Mouse (Mus musculus): ENCODE data around the gene Asic2.

GRCm38 (mm10) chr11:80877131-80877651 is 1091.1 kb downstream of the Asic2 start:
- TF ChIP-seq ZNF384 (IDR thresholded peaks at IDR 0.05; ENCODE audit: low read depth, low read length) (no peak), E2F4 (IDR thresholded peaks at IDR 0.05; ENCODE audit: borderline replicate concordance, low read depth, low read length) (no peak), CTCF (IDR thresholded peaks at IDR 0.05 in 2 of 3, conservative IDR thresholded peaks at IDR 0.05 in 1 of 3; ENCODE audit: control insufficient read depth in 1 of 3, insufficient read depth in 1 of 3, low read depth in 2 of 3, low read length in 3 of 3, poor library complexity in 1 of 3, severe bottlenecking in 1 of 3) (no peak), CHD2 (IDR thresholded peaks at IDR 0.05; ENCODE audit: low read length) (no peak), USF1 (IDR thresholded peaks at IDR 0.05; ENCODE audit: low read depth, low read length) (no peak), RAD21 (IDR thresholded peaks at IDR 0.05; ENCODE audit: low read depth, low read length) (no peak), MAZ (IDR thresholded peaks at IDR 0.05; ENCODE audit: low read depth, low read length) (no peak), GATA1 (IDR thresholded peaks at IDR 0.05; ENCODE audit: low read depth, low read length) (no peak), MAX (IDR thresholded peaks at IDR 0.05; ENCODE audit: low read length) (no peak), ETS1 (IDR thresholded peaks at IDR 0.05; ENCODE audit: low read depth, low read length) (no peak), SMC3 (IDR thresholded peaks at IDR 0.05; ENCODE audit: low read depth, low read length) (no peak), EP300 (IDR thresholded peaks at IDR 0.05; ENCODE audit: low read depth in 1 of 2, low read length in 2 of 2) (no peak), HCFC1 (IDR thresholded peaks at IDR 0.05; ENCODE audit: low read depth, low read length) (no peak), GABPA (IDR thresholded peaks at IDR 0.05; ENCODE audit: low read depth, low read length) (no peak)
